Mouse (Mus musculus): ENCODE measurements around the gene Kctd5.
"Not testable (repeated sequence)": the region's sequence is repeated elsewhere in the genome, so short reads cannot be mapped to it uniquely, and the experiment has no call there.

Kctd5 gene

DNA sequence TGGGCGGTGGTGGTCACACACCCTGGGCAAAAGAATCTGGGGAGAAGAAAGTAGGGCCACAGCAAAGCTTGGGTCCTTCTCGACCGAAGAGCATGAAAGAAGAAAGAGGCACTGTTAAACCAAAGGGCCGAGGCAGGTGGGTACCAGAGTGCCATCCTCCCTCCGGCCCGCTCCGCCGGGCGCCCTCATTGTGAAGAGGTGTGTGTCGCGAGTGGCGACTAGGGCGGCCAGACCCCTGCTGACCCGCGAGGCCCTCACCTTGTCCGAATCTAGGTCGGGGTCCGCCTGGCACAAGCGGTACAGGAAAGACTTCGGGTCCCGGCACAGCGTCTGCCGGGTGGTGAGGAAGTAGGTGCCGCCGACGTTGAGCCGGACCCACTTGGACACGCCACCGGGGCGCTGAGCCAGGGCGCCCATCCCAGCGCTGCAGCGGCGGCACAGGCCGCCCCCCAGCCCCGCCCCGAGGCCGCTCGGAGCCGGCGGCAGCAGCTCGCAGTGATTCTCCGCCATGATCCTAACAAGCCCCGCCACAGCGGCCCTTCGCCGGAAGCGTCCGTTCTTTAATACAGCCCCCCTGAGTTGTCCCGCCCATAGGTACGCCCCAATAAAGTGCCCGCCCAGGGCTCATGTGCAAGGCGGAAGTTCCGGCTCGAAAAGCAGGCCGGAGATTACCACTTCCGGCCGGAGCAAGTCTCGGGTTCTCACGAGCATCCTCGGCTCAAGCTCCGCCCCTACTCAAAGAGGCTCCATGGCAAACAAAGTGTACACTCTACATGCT lies at the start of gene Kctd5:
Gene Kctd5, minus strand, starts transcription at position 567 of the 778 bp plus-strand sequence.
- in situ Hi-C loops (cut with MboI; ENCODE audit: low sequenced_read_pairs) = no loop called here

DNA sequence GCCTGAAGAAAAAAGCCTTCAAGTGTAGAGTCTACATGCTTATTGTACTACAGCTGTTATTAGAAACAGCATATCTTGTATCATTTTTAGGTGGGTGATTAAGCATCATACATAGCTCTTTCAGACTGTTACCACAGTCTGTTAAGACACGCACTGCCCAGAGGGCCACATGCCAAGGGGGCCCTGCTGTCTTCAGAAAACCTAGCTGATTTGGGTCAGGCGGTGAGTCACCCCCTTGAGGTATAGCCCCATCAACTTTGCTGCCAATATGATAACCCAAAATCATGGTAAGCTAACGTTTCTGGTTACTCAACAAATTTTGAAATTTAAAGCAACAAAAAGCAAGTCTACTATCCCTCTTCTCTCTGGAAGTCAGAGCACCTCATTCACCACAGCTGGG lies 46.2 kb upstream of the Kctd5 start:
- in situ Hi-C loops (cut with MboI; ENCODE audit: low sequenced_read_pairs) = no loop called here

DNA sequence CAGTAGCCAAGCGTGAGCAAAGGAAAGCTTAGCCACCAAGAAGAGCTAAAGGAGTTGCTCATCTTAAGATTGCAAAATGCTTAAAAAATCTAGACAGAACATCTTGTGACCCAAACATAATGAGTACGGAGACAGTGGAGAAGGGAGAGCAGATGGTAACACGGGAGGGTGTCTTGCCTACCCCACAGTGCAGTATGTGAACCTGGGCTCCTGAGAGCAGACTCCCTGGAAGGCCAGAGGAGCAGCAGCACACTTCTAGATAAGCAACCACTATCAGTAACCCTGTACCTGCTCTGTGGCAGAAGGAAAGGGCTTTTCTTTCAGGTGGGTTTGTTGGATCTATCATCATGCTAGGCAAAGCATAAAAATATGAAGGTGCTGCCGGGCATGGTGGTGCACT lies 39.7 kb upstream of the Kctd5 start:
- in situ Hi-C loops (cut with MboI; ENCODE audit: low sequenced_read_pairs) = no loop called here

DNA sequence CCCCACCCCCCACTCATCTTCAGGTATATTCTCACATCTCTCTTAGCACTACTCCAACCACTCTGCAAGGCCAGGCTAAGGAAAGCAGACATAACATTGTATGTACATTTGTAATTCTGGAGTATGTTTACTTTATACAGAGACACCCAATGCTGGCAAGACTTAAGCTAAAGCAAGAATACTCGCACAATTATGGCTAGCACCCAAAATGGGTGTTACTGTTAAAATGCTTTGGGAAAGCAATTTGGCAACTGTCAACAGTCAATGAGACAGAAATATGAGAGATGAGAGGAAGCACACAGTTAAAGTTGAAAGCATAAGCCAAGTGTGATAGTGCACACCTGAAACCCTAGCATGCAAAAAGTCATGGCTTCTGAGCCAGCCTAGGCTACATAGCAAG lies 38.0 kb upstream of the Kctd5 start:
- in situ Hi-C loops (cut with MboI; ENCODE audit: low sequenced_read_pairs) = no loop called here

DNA sequence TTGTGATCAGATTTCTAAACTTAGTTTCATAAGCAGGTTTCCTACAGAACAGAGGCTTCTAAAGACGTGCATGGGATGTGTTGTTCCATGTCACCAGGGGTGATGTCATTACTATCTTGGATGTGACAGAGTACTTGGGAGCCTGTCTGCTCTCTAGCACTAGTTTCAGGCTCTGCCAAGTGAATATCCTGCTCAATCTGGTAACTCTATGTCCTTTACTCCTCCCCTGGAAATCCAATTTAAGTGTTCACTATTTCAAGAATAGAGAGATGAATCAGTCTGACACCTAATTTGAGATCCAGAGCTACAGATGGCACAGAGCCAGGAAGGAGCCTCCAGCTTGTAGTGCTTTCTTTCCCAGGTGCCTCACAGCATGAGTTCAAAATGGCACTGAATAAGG lies 35.6 kb upstream of the Kctd5 start:
- in situ Hi-C loops (cut with MboI; ENCODE audit: low sequenced_read_pairs) = no loop called here

DNA sequence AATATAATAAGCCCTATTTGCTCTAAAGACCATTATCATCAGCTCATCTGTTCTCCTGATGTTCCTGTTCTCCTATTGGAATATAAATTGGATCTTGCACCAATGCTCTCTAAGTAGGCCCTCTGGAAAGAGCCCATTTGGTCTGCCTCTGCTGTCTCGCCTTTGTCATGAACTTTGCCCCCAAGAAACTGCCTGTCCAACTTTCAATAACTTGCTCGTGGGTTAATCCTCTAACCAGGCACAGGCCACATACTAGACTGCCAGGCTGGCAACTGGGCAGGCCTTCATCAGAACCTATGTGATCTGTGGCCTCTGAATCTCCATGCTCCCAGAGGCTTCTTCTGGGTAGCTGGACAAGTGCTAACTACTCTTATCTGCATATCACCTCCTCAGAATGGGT lies 31.8 kb upstream of the Kctd5 start:
- in situ Hi-C loops (cut with MboI; ENCODE audit: low sequenced_read_pairs) = no loop called here

DNA sequence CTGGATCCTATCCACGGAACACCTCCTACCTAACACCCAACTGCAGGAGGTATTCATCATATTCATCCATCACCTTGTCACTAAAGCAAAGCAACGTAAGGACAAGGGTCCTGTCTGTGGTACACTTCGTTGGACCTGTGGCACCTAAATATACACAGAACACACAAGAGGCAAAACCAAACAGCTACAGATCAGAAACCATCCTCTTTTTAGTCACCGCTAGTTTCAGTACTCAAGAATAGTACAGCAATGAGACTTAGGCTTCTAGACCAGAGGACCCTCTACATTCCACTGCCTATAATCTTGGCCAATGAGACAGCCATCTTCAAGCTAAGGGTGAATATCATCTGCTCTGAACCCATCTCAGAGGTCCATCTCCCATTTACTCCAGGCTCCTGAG lies 25.1 kb upstream of the Kctd5 start:
- in situ Hi-C loops (cut with MboI; ENCODE audit: low sequenced_read_pairs) = no loop called here

DNA sequence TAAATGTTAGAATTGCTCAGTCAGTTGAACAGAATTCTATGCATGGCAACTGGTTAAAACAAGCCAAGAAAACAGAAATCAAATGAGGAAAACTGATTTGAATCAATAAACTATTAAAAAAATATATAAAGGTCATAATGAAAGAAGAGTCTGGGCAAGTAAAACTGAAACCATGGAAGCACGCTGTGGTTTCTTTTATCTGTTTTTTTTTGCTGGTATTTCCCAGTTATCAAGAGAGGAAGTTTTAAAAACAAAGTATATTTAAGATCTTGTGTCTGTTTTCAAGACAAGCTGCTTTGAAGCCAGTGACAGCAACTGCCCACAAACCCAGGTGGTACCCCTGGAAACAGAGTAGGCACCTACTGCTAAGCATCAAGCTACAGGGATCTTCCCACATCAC lies 17.3 kb upstream of the Kctd5 start:
- in situ Hi-C loops (cut with MboI; ENCODE audit: low sequenced_read_pairs) = no loop called here

DNA sequence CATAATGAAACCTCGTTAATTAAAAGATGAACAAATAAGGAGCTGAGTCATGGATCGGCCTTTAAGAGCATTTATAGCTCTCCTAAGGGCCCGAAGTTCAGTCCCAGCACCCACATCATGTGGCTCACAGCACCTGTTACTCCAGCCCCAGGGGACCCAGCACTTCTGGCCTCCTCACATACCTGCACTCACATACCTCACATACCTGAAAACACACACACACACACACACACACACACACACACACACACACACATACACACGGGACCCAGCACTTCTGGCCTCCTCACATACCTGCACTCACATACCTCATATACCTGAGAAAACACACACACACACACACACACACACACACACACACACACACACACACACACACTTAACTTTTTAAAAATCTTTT lies 13.1 kb upstream of the Kctd5 start:
- in situ Hi-C loops (cut with MboI; ENCODE audit: low sequenced_read_pairs) = not testable (repeated sequence)

DNA sequence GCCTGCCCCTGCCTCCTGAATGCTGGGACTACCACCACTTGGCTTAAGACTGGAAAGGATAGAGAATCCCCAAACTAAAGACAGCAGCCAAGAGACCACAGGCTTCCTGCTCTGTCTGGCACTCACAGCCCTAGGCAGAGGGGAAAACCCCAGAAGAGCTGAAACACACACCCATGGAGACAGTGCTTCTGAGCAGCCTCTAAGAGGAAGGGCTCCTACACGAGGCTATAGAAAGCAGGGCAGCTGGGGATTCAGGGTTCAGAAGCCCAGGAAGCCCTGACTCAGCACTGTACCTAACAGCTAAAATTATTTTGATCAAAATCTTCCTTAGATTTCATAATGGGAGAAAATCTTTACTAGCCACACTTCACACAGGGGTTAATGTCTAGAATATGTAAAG lies 11.3 kb upstream of the Kctd5 start:
- in situ Hi-C loops (cut with MboI; ENCODE audit: low sequenced_read_pairs) = no loop called here

DNA sequence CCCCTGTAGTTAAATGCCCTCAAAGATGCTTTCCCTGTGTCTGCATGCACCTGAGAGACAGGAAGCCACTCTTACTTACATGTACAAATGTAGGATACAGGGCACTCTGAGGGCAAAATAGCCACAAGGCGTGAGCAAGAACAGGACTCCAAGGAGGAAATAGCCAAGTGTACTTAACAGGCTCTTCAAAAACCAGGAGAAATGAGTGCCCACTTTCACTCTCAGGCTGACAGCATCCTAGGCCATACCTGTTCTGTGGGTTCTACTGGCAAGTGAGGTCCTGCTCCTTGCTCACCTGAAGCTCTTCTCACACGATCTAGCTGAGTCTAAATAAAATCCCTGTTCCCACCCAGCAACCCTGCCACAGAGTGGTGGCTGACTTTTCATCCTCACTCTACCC lies 3.8 kb upstream of the Kctd5 start:
- in situ Hi-C loops (cut with MboI; ENCODE audit: low sequenced_read_pairs) = no loop called here

DNA sequence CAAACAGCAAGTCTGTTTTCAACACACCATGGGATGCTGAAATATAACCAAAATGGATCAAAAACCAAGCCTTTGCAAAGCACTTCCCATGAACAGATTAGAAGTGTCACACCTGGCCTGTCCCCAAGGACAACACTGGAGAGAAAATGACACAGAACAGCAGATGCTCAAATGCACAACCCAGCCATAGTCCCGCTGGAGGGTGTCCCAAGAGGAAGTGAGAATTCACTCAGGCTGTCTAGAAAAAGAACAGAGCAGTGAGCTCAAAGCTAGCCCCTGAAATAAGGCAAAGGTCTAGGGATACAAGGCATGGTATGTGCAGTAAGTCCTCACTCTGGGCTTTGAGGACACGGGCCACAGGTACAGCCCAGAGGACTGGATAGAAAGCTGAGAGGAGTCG lies 3.8 kb downstream of the Kctd5 start:
- in situ Hi-C loops (cut with MboI; ENCODE audit: low sequenced_read_pairs) = no loop called here

DNA sequence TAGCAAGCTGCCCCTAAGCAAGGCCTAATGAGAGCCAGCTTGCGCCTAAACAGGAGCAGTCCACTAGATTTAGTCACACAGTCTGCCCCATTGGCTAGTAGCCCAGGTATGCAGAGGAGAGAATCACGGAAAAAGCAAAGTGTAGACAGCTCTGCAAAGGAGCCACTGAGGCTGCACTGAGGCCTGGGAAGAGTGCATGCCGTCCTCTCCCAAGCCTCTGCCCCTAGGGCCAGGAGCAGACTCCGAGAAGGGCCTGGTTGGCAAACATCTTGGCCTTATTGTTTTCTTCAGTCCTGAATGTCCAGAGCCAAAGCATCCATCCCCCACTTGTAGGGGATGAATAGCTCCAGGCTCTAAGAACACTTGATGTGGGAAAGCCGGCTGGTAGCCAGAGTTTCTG lies 5.0 kb downstream of the Kctd5 start:
- in situ Hi-C loops (cut with MboI; ENCODE audit: low sequenced_read_pairs) = no loop called here

DNA sequence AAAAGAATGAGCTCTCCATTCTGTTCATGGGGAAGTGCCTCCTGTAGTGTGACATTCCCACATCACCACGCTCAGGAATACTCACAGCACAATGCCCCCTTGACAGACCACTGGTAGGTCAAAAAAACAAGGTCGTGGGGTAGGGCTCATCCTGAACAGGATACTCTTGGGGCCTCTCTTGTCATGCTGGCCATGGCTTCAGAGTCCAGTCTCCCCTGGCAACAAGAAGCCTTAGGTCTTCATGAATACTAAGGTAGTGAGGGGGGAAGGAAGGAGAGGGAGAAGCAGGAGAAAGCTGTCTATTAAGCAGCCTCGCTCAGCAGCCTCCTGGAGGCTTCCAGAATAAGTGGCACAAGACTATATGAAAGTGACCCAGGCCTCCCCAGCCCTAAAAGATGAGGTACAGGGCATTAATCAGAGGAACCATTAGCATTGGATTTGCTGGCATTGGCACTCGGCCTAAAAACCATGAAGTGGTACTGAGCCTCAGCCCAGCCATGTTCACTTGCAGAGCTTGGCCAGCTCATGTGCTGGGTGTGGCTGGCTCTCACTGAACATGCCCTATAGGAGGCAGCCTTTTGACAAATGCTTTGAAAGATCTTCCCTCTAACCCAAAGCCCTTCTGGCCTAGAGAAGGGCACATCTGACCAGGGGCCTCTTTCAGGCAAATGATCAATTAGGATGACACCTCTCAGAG lies 10.7 kb downstream of the Kctd5 start:
- in situ Hi-C loops (cut with MboI; ENCODE audit: low sequenced_read_pairs) = no loop called here

DNA sequence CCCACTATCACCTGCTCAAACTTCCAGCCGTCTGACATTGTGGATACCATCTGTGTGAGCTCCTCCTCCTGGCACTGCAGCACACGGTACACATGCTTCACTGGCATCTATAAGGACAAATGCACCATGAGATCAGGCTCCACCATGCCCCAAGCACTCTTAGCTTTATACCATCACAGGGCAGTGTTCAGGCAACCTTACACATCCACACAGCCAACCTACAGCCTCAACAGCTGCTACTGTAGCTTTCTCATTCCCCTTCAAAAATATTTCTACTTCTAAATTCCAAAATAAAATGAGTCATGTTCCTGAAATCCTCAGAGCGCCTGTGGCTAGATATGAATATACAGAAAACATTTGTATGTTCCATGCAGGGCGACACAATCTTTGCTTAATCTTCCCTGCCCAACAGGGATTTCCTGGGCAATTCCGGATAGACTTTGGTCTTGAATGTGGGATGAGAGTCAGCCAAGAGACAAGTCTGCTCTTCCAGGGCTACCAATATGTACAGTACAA lies 15.5 kb downstream of the Kctd5 start:
- in situ Hi-C loops (cut with MboI; ENCODE audit: low sequenced_read_pairs) = no loop called here

DNA sequence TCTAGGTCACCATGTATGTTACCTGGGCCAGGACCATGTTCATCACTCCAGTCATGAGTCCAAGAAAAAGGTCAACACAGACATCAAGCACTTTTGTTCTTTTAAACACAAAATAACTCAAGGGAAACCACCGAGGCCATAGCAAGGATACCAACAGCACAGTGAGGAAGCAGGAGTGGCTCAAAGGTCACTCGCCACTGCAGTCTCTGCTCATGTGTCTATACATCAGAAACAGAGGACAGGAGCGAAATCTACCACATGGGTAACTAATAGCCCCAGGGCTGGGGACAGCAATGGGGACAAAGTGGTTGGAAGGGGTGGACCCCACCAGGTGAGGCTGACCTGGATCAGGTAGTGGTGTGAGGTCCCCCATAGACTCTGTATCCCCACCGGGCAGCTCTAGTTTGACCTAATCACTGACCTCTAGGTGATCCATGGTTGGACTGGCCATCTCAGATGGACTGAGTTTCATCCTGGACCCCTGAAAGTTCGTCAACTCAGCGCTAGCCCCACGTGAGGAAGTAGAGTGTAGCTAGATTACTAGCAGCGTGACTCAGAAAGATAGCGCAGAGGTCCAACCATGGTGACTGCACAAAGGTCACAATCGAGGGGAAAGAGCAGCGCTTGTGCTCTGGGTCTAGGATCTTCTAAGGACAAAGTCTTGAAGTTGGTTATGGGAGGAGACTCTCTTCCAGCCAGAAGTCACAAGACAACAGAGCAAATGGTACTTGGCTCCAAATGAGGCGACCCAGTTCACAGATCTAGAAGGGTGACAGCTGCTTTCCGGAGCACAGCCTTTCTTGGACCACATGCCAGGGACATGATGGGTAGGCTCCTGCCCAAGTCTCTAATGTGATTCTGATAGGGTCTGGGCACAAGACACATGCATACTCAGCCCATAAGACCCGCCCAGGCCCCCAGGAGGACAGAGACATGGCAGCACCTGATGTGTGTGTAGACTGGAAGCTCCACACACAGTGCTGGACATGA lies 16.4 kb downstream of the Kctd5 start:
- in situ Hi-C loops (cut with MboI; ENCODE audit: low sequenced_read_pairs) = no loop called here

DNA sequence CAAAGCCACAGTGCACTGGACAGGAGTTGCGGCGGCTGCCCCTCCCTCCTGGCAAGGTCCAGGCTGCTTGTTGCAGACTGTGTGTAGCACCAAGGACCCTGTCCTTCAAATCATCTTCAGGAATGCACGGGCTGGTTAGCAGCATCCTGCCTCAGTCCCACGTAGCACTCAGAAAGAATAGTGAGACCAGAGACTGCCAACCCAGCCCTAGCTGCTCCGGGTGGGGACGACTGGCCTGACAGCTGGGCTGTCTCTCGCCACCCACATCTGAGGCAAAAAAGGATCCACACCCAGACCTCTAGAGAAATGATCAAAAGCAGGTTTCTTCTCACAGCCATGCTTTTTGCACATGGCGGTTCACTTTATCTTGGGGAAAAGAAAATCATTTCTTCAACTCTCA lies 24.3 kb downstream of the Kctd5 start:
- in situ Hi-C loops (cut with MboI; ENCODE audit: low sequenced_read_pairs) = no loop called here

DNA sequence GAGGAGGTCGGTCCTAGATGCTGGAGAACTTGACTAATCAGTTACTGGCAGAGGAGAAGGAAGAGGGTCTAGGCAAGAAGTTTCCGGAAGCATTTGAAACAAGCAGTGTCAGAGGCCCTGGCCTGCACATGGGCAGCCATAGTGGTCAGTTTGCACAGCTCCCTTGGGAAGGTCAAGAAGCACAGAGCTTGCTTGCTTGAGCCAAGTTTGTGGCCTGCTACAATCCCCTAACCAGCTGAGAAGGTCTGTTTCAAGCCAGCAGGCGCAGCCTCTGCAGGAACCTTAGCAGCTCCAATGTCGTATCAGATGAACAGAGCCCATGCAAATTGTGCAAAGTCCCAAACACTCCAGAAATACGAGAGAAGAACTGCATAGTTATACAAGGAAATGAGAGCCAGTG lies 25.2 kb downstream of the Kctd5 start:
- in situ Hi-C loops (cut with MboI; ENCODE audit: low sequenced_read_pairs) = no loop called here

DNA sequence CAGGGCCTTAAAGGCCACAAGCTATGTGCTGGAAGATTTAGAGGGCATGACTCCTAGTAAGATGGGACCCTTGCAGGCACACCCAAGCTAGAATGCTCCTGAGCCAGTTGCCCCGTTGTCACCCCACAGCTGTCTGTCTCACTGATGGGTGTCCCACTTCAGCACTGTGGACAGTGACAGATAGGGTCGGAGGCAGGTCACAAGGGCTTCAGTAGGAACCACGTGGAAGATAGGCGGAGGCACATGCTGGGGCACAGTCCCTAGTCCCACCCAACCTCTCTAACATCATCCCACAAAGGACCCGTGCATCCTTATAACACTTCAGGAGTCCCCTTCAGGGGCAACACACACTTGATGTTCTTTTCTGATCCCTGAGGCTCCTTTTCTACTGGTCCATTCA lies 27.3 kb downstream of the Kctd5 start:
- in situ Hi-C loops (cut with MboI; ENCODE audit: low sequenced_read_pairs) = no loop called here

DNA sequence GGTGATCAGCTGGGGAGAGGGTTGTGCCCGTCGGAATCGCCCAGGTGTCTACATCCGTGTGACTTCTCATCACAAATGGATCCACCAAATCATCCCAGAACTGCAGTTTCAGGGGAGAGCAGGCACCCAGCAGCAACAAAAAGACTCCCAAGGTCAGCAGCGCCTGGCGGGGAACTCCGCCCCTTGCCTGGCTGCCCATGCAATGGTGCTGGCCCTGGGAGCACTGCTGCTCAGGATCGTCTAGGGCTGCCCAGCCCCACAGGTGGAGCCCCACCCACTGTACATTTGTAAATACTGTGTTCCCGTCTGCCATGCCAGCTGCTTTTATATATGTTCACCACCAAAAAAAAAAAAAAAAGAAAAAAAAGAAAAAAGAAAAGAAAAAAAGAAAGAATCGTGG lies 27.7 kb downstream of the Kctd5 start:
- in situ Hi-C loops (cut with MboI; ENCODE audit: low sequenced_read_pairs) = no loop called here

DNA sequence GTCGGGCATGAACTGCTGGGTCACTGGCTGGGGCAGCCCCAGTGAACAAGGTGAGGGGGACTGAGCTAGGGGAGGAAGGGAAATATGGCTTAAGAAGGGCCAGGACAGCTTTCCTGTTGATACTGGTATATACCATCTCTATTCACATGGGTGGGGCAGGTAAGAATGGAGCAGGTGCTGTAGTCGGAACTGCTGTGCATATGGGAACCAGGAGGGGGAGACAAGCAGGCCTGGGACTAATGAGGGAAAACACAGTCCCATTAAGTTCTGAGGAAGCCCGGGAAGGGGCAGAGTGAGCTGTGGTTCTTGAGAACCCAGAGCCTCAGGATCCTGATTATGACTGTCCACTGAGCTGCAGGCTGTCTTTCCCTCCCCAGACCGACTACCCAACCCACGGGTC lies 28.8 kb downstream of the Kctd5 start:
- in situ Hi-C loops (cut with MboI; ENCODE audit: low sequenced_read_pairs) = no loop called here

Data from CH12F3 (cell line).